Mouse (Mus musculus) heart, adult 18-20 months (tissue): ENCODE measurements at regions not wholly inside any gene's neighbourhood (a gene's known extent, or its start where the extent isn't known, plus 50 kb on each side); places are given as distances from the start of the nearest gene placed in this dataset.
"Not testable (repeated sequence)": the region's sequence is repeated elsewhere in the genome, so short reads cannot be mapped to it uniquely, and the experiment has no call there.

Experiments used
- DNase-seq, 2 experiments: peaks; one replicate each; pipeline ENCODE4 v3.0.0; 2021 to 2022; ENCODE audit warnings: mixed read lengths in 1 of 2

DNA sequence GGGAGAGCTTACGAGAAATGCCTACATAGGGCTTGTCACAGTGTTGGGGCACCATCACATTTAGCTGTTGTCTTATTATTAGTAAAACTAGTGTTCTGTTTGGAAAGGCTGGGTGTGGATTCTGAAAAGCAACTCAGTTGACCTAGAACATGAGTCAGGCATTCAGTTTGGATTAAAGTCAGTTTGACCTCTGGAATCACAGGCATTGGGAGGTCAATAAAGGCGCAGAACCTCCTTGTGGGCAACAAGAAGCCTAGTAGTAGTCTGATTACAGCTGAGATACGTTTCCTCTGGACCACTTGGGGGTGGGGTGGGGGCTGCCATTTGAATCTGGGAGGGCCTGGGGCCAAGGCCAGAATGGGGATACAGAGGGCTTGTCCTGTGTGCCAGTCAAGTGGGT lies 52.1 kb upstream of the Map3k1 start:
- DNase-seq = no peak

GRCm38 (mm10) chr13:111862316-111862715 lies 53.5 kb upstream of the Map3k1 start:
- DNase-seq = no peak

DNA sequence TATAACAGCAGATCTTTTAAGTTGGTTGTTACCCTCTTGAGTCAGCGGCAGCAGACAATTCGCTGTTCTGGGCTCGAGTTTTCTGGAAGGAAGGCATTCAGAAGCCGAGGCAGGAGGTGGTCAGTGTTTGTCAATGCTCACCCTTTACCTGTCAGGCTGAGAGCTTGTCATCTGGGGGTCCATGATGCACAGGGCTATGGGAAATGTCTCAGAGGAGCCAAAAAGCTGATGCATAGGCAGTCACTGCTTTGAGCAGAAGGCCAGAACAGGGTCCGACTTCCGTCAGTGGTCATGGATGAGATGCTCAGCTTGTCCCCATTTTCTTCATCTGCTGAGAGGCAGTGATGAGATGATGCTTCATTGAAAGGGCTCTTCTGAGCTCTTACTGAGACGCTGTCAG lies 57.2 kb upstream of the Map3k1 start:
- DNase-seq = no peak

DNA sequence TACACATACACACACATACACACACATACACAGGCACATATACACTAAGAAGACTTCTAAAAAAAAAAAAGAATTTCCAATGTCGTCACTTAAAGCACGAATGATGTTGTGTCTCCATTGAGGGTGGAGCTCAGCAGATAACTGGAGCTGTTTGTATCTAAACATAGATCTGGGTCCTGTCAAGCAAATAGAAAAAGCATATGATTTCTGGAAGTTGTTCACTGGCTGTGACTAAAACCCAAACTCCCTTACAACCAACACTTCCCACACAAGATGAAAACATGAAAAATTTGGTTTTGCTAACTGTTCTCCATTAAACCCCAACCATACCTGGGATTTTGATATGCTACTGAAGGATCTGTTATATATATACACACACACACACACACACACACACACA lies 58.5 kb upstream of the Map3k1 start:
- DNase-seq = no peak

DNA sequence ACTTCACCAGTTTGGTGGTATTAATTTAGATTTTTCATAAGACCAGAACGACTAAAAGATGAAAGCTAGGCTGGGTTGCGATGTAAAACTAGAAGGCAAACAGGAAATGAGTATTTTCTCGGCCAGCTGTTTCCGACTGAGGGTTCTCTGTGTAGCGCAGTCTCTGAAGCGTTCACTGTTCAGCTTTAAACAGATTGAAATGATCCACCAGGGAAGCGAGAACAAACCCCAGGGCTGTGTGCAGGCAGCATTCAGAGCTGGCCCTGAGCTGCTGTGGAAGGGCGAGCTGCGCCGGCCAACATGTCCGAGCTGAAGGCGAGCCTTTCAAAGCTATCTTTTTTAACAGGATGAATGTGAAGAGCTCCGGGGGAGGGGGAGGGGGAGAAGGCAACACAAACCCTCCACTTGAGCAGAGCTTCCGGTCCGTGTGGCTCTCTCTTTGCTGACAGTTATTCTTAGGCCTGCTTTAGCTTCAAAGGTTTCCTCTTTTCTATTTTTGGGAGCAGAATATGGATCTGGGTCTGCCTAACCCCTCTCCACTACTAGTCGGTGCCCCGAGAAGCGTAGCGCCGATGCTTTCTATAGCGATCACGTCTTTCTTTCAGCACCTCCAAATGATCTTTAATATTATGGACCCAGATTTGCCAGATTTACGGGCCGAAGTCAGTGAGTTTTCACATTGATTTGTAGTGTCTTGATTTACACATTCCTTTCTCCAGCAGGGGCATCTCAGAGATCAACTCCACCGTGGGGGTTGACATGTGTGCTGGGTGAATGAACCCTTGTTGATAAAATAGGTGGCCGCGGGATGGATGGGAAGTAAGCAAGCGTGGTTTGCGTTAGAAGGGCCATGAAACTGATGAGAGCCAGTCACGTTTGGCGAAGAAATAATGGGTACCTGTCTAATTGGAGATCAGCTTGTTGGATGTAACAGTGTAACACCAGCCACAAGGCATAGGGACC lies 59.3 kb upstream of the Map3k1 start:
- DNase-seq = peak; percentile 69 to 77

GRCm38 (mm10) chr13:111868947-111869346 lies 60.2 kb upstream of the Map3k1 start:
- no peak for DNase-seq

DNA sequence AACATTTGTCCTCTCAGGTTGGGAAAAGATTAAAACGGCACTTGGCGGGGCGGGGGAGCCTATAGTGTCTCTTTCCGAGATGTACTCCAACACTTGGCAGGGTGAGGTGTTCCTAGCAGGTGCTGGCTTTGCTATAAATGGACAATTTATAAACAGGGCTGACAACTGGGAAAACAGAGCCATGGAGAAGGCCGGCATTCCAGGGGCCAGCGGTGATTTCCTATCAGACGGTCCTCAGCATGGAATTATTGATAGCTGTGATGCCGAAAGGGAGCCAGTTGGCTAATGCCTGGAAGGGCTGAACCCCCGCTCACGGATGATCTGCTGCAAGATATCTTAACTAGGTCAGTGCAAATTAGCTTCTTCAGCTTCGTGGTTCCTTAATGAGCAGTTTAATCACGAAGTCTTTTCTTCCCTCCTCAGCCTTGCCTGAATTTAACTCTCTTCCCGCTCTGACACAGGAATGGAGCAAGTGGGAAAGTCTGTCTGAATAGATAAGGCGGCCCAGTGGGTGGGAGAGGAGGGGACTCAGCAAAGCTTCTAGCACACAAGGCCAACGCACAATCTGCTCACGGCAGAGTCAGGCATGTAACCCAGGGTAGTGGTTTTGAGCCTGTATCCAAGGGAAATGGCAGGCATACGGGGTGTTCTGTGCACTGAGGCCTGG lies 61.1 kb upstream of the Map3k1 start:
- DNase-seq = no peak

DNA sequence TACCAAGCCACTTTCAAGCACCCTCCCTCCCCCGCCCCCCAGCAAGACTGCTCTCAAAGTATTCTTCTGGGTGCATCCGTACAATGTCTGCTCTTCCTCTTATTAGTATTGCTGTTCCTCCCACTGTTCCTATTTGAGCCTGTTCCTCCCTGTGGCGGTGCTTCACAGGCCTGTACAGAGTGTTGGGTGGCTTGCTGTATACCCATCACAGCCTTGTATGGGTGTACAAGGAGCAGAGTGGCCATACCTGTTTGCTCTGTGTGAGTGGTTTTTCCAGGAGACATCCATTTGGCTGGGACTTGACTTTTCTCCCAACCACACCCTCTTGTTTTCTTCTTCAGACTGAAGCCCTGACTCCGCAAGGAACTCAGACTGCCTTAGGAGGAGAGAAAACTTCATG lies 61.7 kb upstream of the Map3k1 start:
- DNase-seq = no peak

DNA sequence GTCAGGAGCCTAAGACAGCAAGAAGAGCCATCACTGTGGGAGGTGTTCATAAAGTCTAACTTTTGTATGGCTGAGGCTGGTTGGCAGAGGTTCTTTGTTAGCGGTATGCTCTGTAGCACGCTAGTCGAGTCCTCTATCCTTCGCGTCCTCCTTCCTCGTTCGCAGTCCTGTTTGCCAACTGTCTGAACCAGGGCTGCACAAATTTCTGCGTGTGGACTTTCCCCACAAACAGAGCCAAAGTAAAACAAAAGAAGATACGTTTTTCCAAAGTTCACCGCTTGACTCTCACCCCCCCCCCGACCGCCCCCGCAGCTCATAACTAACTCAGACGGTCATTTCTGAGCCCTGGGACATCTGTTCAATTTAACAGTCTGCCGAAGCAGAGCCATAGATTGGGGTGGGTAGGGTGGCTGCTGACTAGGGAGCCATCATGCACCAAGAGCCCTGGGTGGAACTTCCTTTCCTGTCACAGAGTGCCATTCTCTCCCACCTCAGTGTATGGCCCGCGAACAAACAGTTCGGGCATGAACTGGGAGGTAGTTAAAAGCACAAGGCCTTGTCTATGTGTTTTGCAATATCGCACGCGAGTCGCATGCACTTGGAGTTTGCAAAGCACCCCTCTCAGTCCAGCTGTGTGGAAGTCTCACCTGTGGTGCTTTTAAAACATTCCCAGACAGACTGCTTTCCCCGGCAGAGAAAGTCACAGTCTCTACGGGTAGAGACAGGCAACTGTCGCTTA lies 63.0 kb upstream of the Map3k1 start:
- no peak for DNase-seq

DNA sequence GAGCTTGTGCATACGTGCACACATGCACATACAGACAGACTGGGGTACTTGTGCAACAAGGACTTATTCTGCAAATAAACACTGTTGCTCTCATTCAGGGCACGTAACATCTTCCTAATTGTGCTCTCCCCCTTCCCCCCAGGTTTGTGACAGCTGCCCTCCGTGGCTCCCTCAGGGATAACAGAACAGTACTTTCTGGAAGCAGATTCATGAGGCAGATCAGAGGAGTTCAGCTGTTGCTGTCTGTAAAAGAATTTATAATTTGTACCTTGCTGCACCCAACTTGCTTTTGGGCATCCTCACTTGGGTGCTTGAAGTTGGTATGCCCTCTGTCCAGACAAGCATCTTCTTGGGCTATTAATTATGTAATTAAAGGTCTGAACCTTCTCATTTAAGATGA lies 65.5 kb upstream of the Map3k1 start:
- DNase-seq = no peak

GRCm38 (mm10) chr13:111876404-111876803 lies 67.6 kb upstream of the Map3k1 start:
- DNase-seq = no peak

DNA sequence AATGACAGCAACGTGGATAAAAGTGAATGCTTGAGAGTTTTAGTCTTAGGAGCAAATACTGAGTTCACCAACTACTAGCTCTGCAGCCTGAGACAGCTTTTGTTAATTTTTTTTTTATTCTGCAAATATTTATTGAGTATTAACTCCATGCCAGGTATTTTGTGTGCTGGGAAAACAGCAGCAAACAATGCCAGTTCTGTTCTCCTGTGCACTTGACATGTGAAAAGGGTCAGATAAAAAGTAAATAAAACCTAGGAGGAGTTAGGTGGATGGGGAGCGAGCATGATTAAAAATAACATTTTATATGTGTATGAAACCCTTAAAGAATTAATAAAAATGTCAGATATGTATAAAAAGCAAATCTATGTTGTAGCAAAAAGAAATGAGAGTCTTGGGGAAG lies 68.1 kb upstream of the Map3k1 start:
- no peak for DNase-seq

- not testable (repeated sequence) for DNase-seq
These were observed 75.2 kb upstream of the Map3k1 start for GRCm38 (mm10) chr13:111883768-111884566.

GRCm38 (mm10) chr13:111890792-111891191 lies 82.0 kb upstream of the Map3k1 start:
- no peak for DNase-seq

DNA sequence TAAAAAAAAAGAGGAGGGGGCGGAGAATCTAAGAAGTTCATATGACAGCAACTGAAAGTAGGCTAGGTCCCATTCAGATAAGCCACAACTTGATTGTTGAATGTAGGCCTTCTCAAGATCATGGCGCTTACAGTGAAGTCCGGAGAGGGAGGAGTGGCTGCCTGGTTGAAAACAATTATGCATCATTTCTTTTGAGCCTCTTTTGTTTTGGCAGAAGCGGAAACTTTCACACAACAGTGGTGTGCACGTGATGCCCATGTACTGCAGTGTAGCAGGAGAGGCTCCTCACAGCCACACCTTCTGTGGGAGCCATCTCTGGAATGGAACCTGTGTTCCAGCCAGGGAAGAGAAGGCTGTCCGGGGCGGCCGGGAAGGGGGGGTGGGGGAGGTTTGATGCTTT lies 83.3 kb upstream of the Map3k1 start:
- no peak for DNase-seq

DNA sequence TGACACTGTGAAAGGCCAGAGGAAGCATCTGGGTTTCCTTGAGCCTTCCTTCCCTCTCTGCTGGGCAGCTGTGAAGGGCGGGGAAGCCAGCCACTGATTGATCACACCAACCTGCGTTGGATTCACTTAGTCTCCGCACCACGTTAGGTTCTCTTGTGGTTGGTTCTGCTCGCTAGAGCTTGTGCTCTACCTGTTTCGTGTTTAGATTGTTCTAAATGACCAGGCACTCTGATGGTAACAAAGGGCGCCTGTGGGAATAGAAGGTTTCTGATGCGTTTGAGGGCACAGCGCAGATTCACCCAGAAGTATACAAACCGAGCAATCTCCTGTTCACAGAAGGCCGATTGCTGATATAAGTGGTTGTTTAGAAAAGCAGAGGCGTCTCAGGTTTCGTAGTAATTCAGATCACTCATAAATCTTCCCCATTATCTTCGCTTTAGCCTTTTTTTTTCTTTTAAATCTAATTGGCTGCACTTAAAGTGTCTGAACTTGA lies 84.5 kb upstream of the Map3k1 start:
- DNase-seq = peak in 1 of 2 experiments; percentile 23

GRCm38 (mm10) chr13:111894804-111895478 lies 86.1 kb upstream of the Map3k1 start:
- DNase-seq = peak; percentile 38 to 49

DNA sequence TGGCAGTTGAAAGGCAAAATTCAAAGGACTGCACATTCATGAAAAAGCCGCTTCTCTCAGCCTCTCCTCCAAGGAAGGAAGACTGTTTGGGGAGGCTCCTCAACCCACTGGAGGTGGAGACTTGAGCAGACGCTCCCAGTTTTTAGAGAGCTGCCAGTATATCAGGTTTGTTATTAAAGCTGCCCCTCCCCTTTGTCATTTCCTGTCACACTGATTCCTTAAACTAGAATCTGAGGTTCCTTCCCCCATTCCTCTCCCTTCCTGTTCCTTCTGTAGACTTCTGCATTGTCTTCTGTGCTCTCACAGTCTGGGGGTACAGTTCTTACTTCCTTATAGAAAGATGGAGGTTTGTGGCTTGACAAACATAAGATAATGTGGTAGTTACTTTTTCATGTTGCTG lies 87.5 kb upstream of the Map3k1 start:
- DNase-seq = peak; percentile 9 to 47

DNA sequence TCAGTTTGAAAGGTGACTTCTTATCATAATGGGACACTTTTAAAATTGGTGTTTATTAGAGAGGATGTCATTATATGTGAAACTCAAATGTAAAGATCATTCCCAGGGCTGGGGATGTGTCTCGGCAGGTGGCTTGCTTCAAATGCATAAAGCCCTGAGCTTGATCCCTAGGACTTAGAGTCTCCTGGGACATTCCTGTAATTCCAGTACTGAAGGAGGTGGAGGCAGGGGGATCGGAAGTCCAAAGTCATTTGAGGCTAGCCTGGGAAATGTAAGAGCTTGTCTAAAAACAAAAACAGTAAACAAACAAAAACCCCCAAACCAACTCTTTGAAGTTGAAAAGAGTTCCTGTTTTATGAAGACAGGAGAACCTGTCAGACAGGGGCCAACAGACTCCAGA lies 94.6 kb upstream of the Map3k1 start:
- DNase-seq = no peak

DNA sequence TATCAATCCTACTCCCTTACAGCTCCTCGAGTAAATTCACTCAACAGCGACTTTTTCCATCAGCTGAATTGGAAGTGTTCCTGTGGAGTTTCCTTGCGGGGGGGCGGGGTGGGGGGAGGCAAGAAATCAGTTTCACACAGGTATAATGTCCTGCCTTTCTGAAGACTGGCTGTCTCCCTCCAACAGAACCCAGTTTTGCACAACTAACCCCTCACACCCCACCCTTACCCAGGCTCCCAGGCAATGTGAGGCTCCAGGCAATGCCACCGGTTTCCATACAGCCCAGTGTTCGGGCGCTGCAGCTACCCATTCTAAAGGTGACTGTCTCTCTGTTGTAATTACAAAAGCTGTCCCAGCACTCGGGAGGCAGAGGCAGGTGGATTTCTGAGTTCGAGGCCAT lies 95.1 kb upstream of the Map3k1 start:
- no peak for DNase-seq

GRCm38 (mm10) chr13:111904616-111905212 lies 95.9 kb upstream of the Map3k1 start:
- DNase-seq = no peak
